Mouse (Mus musculus) liver, embryonic 16.5 days (tissue): Measurements from ENCODE around the gene Gm10271. TPM values are rescaled to one million over a fixed set of nuclear protein-coding genes. Genes with fewer than 3 reads are reported as not detected.

Experiments used
- ATAC-seq: fragments of 200-750 bp; cut with Nextera tagmentation; 2 replicates; pipeline ENCODE4 v1.8.0; 2017; ENCODE audit warnings: low read depth, mild to moderate bottlenecking, moderate number of reproducible peaks, moderate library complexity
- H3K27ac ChIP-seq: fragments of 300-500 bp; sonication (generic); 2 replicates; pipeline ENCODE4 v1.5.1; 2014; ENCODE audit warnings: mild to moderate bottlenecking, low read length
- H3K27me3 ChIP-seq: fragments of 300-500 bp; sonication (generic); 2 replicates; pipeline ENCODE4 v1.6.1; 2014; ENCODE audit warnings: low read depth, low read length, mixed read lengths; ENCODE audit not compliant: control insufficient read depth, insufficient read depth
- H3K36me3 ChIP-seq: fragments of 300-500 bp; sonication (generic); 2 replicates; pipeline ENCODE4 v1.6.1; 2014; ENCODE audit warnings: mild to moderate bottlenecking; ENCODE audit not compliant: control insufficient read depth, insufficient read depth
- H3K4me1 ChIP-seq: fragments of 300-500 bp; sonication (generic); 2 replicates; pipeline ENCODE4 v1.6.1; 2014; ENCODE audit warnings: low read depth, low read length, mixed read lengths; ENCODE audit not compliant: control insufficient read depth
- H3K4me2 ChIP-seq: fragments of 300-500 bp; sonication (generic); 2 replicates; pipeline ENCODE4 v1.6.1; 2014; ENCODE audit warnings: low read depth, low read length, mixed read lengths
- H3K4me3 ChIP-seq: fragments of 300-500 bp; sonication (generic); 2 replicates; pipeline ENCODE4 v1.5.1; 2014; ENCODE audit warnings: low read depth, mild to moderate bottlenecking, low read length
- H3K9ac ChIP-seq: fragments of 300-500 bp; sonication (generic); 2 replicates; pipeline ENCODE4 v1.6.1; 2014; ENCODE audit warnings: low read depth, low read length
- H3K9me3 ChIP-seq: fragments of 300-500 bp; sonication (generic); replicated peaks from 2 replicates; pipeline ENCODE4 v1.6.1; 2016; ENCODE audit warnings: low read length; ENCODE audit not compliant: control insufficient read depth
- WGBS: fragments of 180-500 bp; shearing (Covaris S2); extraction: QIAGEN DNeasy Blood & Tissue Kit; methylation state at CpG from one replicate; pipeline ENCODE4 v1.1.7; 2014; ENCODE audit not compliant: insufficient replicate concordance; 5-methylcytosine and 5-hydroxymethylcytosine counted together
- polyA plus RNA-seq: library from polyadenylated mRNA; unstranded; fragments of >200 nt; fragmentation: Nextera tagmentation; extraction: Ambion mirVana; gene quantifications from 2 replicates; pipeline ENCODE4 v1.2.1, GENCODE M21; 2015

The Gm10271 gene
- polyA plus RNA-seq, 1 experiment from 2014 or later = not detected

DNA sequence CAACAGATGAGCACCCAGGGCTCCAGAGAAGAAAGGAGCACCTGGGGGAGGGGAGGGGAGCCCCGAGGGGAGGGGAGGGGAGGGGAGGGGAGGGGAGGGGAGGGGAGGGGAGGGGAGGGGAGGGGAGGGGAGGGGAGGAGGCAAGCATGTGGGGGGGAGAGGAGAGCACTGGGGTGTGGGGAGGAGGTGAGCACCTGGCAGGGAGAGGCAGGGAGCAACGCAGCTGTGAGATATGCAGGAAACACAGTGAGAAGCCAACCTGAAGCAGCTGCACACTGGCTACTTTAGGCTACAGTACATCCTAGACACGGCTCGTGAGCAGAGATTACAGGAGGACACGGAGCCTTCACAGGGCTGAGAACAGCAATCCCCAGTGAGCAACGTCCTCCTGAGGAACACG, 41.5 kb downstream of the Gm10271 start:
- 62% methylated on average over 6 of the region's 7 CpGs for WGBS
- no peak overlapping the region for H3K4me3 ChIP-seq
- H3K27me3 ChIP-seq = no peaks in the 10 kb centered on the region
- no peak overlapping the region for H3K4me2 ChIP-seq
- no peaks in the 10 kb centered on the region for H3K4me1 ChIP-seq
- no peak overlapping the region for H3K9ac ChIP-seq
- H3K27ac ChIP-seq = no peak overlapping the region
- no peak for ATAC-seq
- no peaks in the 10 kb centered on the region for H3K36me3 ChIP-seq
- no peaks in the 10 kb centered on the region for H3K9me3 ChIP-seq

DNA sequence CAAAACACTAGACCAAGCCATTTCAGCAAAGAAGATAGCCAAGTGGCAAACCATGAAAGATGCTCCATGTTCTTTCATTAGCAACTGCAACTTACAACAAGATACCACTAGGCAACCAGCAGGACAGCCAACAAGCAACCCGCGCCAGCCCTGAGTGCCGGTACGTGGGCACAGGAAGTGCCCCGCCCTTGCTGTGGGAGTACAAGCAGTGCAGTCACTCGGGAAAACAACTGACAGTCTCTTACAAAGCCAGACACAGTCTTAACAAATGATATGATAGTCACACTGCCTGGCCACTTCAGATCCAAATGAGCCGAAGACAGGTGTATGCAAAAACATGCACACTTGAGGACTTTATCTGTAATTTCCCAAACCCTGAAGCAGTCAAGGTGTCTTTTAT, 41.9 kb downstream of the Gm10271 start:
- WGBS = 28% methylated on average over 7 of the region's 7 CpGs
- H3K4me1 ChIP-seq = no peaks in the 10 kb centered on the region
- H3K27ac ChIP-seq = no peak overlapping the region
- no peak overlapping the region for H3K9ac ChIP-seq
- H3K4me3 ChIP-seq = no peak overlapping the region
- peak; percentile 35; the same call in 1 of the 2 replicates for ATAC-seq
- no peaks in the 10 kb centered on the region for H3K36me3 ChIP-seq
- no peaks in the 10 kb centered on the region for H3K9me3 ChIP-seq
- no peak overlapping the region for H3K4me2 ChIP-seq
- no peaks in the 10 kb centered on the region for H3K27me3 ChIP-seq

DNA sequence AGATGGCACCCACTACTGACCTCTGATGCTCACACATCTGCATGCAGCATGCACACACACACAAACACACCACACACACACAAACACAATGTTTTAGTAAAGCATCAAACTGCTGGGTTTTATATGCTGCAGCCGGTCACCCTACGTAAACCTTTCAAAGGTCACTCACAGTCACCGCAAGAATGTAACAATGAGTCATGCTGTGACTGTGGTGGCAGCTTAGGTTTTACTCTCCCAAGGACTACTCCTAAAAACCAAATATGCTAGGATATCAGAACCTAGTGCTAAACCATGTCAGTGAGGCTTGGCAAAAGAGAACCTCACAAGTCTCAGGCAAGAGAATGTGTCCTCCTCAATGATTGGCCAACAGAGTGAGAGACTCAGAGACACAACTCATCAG, 43.6 kb downstream of the Gm10271 start:
- no peaks in the 10 kb centered on the region for H3K36me3 ChIP-seq
- H3K27me3 ChIP-seq = no peaks in the 10 kb centered on the region
- 77% methylated on average over 3 of the region's 3 CpGs for WGBS
- H3K4me1 ChIP-seq = no peaks in the 10 kb centered on the region
- H3K9ac ChIP-seq = no peak overlapping the region
- H3K9me3 ChIP-seq = no peaks in the 10 kb centered on the region
- H3K4me3 ChIP-seq = no peak overlapping the region
- H3K4me2 ChIP-seq = no peak overlapping the region
- no peak for ATAC-seq
- no peak overlapping the region for H3K27ac ChIP-seq

DNA sequence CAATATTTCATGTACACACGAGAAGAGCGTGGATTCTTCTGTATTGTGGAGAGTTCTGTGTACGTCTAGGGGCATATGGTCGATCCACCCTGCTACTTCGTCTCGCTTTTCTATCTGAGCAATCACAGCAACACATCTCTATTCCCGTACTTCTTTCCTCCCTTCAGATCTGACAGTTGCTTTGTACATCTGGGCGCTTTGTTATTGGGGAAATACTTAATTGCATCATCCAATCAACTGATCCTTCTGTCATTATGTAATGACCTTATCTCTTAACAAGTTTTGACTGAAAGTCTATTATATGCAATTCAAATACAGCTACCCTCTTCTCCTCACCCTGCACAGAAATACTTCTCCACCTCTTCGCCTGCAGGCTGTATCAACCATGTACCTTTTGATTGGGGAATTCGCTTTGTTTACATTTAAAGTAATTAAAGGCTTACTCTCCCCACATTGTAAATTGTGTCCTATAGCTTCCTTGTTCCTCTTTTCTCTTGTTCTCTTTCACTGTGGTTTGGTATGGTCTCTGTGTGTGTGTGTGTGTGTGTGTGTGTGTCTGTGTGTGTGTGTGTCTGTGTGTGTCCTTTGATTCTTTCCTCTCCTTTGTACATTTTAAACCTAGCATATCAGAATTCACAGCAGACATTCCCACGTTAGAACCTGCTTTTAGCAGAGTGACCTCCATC, 45.8 kb downstream of the Gm10271 start:
- Histone ChIP-seq H3K9ac (no peak overlapping the region), H3K27me3 (no peaks in the 10 kb centered on the region), H3K4me1 (no peaks in the 10 kb centered on the region), H3K36me3 (no peaks in the 10 kb centered on the region), H3K27ac (no peak overlapping the region), H3K9me3 (no peaks in the 10 kb centered on the region), H3K4me2 (no peak overlapping the region), H3K4me3 (no peak overlapping the region)
- 70% methylated on average over 11 of the region's 11 CpGs for WGBS
- ATAC-seq = 0 out of 2 replicates have a peak, but pooled peaks have one; percentile 5

DNA sequence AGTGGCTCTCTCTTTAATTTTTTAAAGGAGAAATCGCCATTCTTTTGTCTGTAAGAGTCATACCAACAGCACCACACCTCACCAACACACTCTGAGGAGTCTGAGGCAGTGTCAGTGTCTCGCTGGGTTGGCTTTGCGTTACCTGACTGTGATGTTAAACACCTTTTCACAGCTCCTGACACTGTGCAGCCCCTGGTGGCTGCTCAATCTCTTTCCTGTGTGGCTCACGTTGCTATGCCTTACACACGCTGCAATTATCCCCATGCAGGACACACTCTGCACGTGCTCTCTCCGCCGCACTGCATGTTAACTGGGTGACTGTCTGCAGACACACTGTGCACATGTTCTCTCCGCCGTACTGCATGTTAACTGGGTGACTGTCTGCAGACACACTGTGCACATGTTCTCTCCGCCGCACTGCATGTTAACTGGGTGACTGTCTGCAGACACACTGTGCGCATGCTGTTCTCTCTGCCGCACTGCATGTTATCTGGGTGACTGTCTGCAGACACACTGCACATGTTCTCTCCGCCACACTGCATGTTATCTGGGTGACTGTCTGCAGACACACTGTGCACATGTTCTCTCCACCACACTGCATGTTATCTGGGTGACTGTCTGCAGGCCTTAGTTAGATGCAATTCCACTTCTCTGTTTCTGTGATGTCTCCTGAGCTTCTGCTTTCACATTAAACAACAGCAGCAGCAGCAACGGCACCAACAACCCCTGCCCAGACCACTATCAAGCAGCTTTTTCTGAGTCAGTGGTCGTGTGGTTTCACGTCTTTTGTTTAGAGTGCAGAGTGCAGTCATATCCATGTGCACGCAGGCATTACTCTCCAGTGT, 48.5 kb downstream of the Gm10271 start:
- no peaks in the 10 kb centered on the region for H3K9me3 ChIP-seq
- no peak overlapping the region for H3K9ac ChIP-seq
- no peaks in the 10 kb centered on the region for H3K27me3 ChIP-seq
- no peak overlapping the region for H3K4me2 ChIP-seq
- no peak overlapping the region for H3K4me3 ChIP-seq
- H3K36me3 ChIP-seq = no peaks in the 10 kb centered on the region; the same call in 1 of the 2 replicates
- no peaks in the 10 kb centered on the region for H3K4me1 ChIP-seq
- WGBS = 81% methylated on average over 19 of the region's 19 CpGs
- ATAC-seq = no peak
- no peak overlapping the region for H3K27ac ChIP-seq

DNA sequence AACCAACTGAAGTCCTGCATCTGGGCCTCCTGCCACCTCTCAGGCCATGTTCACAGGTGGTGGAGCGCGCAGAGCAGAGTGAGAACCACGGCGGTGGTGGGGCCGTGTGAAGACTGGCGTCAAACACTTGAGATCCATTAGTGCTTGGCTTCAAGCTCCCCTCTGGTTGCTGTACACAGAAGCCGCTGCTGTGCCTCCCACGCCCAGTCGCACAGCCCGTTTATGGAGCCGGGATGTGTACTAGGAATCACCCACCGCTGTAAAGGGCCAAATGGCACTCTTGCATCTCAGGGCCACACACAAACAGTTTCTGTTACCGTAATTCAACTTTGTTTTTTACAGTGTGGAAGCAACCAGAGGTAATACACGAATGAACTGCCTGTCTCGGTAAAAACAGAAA, 50.2 kb downstream of the Gm10271 start:
- no peak for ATAC-seq
- Histone ChIP-seq H3K27ac (no peak overlapping the region), H3K27me3 (no peaks in the 10 kb centered on the region), H3K9me3 (no peaks in the 10 kb centered on the region), H3K36me3 (no peaks in the 10 kb centered on the region; the same call in 1 of the 2 replicates), H3K4me3 (no peak overlapping the region), H3K4me1 (no peaks in the 10 kb centered on the region), H3K4me2 (no peak overlapping the region), H3K9ac (no peak overlapping the region)
- WGBS = 86% methylated on average over 15 of the region's 15 CpGs

DNA sequence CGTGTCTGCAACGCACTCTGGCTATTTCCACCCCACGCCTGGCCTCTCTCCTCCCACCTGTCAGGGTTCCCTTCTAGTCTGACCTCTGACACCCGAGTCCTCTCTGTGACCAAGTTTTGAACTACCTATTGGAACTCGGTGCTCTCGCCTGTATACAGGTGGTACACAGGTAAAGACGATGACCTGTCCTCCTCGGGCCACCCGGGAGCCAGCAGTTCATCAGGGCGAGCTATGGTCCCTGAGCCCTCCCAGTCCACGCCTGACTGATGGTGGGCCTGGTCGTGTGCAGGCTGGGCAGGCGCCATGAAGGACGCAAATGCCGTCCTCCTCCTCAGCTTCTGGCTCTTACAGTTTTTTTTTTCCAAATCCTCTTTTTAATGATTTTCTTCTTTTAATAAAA, 51.0 kb downstream of the Gm10271 start:
- no peak overlapping the region for H3K4me3 ChIP-seq
- H3K27ac ChIP-seq = no peak overlapping the region
- H3K27me3 ChIP-seq = no peaks in the 10 kb centered on the region
- H3K4me2 ChIP-seq = no peak overlapping the region
- no peaks in the 10 kb centered on the region; the same call in 1 of the 2 replicates for H3K36me3 ChIP-seq
- H3K4me1 ChIP-seq = no peaks in the 10 kb centered on the region
- no peak for ATAC-seq
- 81% methylated on average over 15 of the region's 15 CpGs for WGBS
- H3K9ac ChIP-seq = no peak overlapping the region
- no peaks in the 10 kb centered on the region for H3K9me3 ChIP-seq

DNA sequence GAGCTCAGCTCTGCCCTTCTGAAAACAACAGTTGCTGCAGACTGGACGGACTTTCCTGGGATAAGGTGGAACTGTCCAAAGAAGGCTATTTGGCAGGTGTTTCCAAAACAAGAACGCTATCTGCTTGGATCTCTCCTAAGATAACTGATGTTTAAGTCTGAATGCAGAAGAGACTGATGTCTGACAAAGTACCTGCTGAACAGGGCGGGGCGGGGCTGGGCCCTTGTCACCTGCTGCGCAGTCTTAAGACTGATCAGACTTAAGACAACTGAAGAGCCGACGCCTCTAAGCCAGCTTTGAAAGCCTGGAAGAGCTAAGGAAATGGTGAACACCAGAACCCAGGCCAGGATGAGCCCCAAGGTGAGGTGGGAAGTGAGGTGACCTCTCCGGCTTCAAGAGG, 51.8 kb downstream of the Gm10271 start:
- no peak overlapping the region for H3K4me3 ChIP-seq
- no peaks in the 10 kb centered on the region for H3K27me3 ChIP-seq
- no peaks in the 10 kb centered on the region; the same call in 1 of the 2 replicates for H3K36me3 ChIP-seq
- no peak overlapping the region for H3K27ac ChIP-seq
- no peaks in the 10 kb centered on the region for H3K4me1 ChIP-seq
- ATAC-seq = no peak
- no peaks in the 10 kb centered on the region for H3K9me3 ChIP-seq
- no peak overlapping the region for H3K9ac ChIP-seq
- no peak overlapping the region for H3K4me2 ChIP-seq
- 83% methylated on average over 8 of the region's 8 CpGs for WGBS
